ENCODE assay signal across 8 mouse cellular contexts in genomic region chrX:38600995-38601369, GRCm38 (mm10). TPM values are rescaled to one million over a fixed set of nuclear protein-coding genes. Genes with fewer than 3 reads are reported as not detected.
DNase-seq lines count a peak whose midpoint lies in the region; ATAC-seq and TF ChIP-seq lines count a peak whose summit lies in the region.

No protein-coding gene starts in this region.

- H3K9me3 ChIP-seq in heart, embryonic 11.5 days (replicated peaks; ENCODE audit: control insufficient read depth, low read length): no peaks in the 10 kb centered on the region
- H3K9me3 ChIP-seq in liver, embryonic 11.5 days (ENCODE audit: control insufficient read depth, low read length): no peaks in the 10 kb centered on the region
- no peaks in the 10 kb centered on the region for H3K9me3 ChIP-seq in midbrain, postnatal 0 days (ENCODE audit: low read length)

- H3K27me3 ChIP-seq in testis, adult 2 months (ENCODE audit: control insufficient read depth, insufficient read depth, low read length): no peaks in the 10 kb centered on the region
- H3K27me3 ChIP-seq in heart, embryonic 11.5 days (ENCODE audit: control insufficient read depth, insufficient read depth, low read length): no peaks in the 10 kb centered on the region
- H3K27me3 ChIP-seq in liver, embryonic 11.5 days (replicated peaks; ENCODE audit: control insufficient read depth, insufficient read depth, low read length): no peaks in the 10 kb centered on the region
- no peaks in the 10 kb centered on the region for H3K27me3 ChIP-seq in midbrain, postnatal 0 days (ENCODE audit: insufficient read depth, low read length)

- H3K4me2 ChIP-seq in heart, embryonic 11.5 days: peak overlapping the region; percentile 72
- H3K4me2 ChIP-seq in liver, embryonic 11.5 days: peak overlapping the region; percentile 66
- H3K4me2 ChIP-seq in midbrain, postnatal 0 days (ENCODE audit: low read depth, low read length, poor library complexity, severe bottlenecking): peak overlapping the region; percentile 48

- H3K27ac ChIP-seq in testis, adult 2 months (ENCODE audit: control insufficient read depth, insufficient read depth, low read depth, low read length): no peak overlapping the region
- H3K27ac ChIP-seq in heart, embryonic 11.5 days (ENCODE audit: low read depth, low read length): peak overlapping the region; percentile 62
- peak overlapping the region; percentile 68; the same call in 1 of the 2 replicates for H3K27ac ChIP-seq in liver, embryonic 11.5 days (ENCODE audit: low read depth, low read length)
- peak overlapping the region; percentile 82 for H3K27ac ChIP-seq in midbrain, postnatal 0 days (ENCODE audit: low read depth, low read length)

- WGBS in heart, embryonic 11.5 days (ENCODE audit: insufficient replicate concordance): 21% methylated on average over 3 of the region's 3 CpGs
- WGBS in liver, embryonic 11.5 days: 22% methylated on average over 3 of the region's 3 CpGs
- WGBS in midbrain, postnatal 0 days: 17% methylated on average over 3 of the region's 3 CpGs

- no peak for TF ChIP-seq CTCF in testis, adult 2 months (IDR thresholded peaks at IDR 0.05; ENCODE audit: control insufficient read depth, insufficient read depth, insufficient replicate concordance, low read depth, low read length)
- no peak for TF ChIP-seq CTCF in midbrain, postnatal 0 days (IDR thresholded peaks at IDR 0.05)

- ATAC-seq in heart, embryonic 11.5 days (replicated peaks; ENCODE audit: insufficient number of reproducible peaks, low FRiP score, low TSS enrichment): peak; percentile 22; the same call in 1 of the 2 replicates
- ATAC-seq in liver, embryonic 11.5 days (replicated peaks; ENCODE audit: low FRiP score): peak; percentile 69
- peak; percentile 86 for ATAC-seq in midbrain, postnatal 0 days (ENCODE audit: low FRiP score)

- H3K4me1 ChIP-seq in testis, adult 2 months (ENCODE audit: control insufficient read depth, insufficient read depth, low read length): no peaks in the 10 kb centered on the region
- H3K4me1 ChIP-seq in heart, embryonic 11.5 days (ENCODE audit: control insufficient read depth, insufficient read depth, low read length): no peaks in the 10 kb centered on the region
- no peaks in the 10 kb centered on the region for H3K4me1 ChIP-seq in liver, embryonic 11.5 days (replicated peaks; ENCODE audit: control insufficient read depth, insufficient read depth, low read length)
- H3K4me1 ChIP-seq in midbrain, postnatal 0 days (ENCODE audit: insufficient read depth, low read length): no peaks in the 10 kb centered on the region

- no peak for DNase-seq in testis, postnatal 14 days (ENCODE audit: low spot score)
- peak; percentile 19 to 28 for DNase-seq in cerebellum, postnatal 36 days
- DNase-seq in kidney, postnatal 10 days: peak; percentile 23
- DNase-seq in liver, embryonic 11.5 days (ENCODE audit: low spot score): no peak
- DNase-seq in midbrain, postnatal 0 days (ENCODE audit: low spot score): peak; percentile 52
- DNase-seq in telencephalon, adult 2 months (ENCODE audit: low read depth, low spot score): peak; percentile 40

- no peaks in the 10 kb centered on the region for H3K36me3 ChIP-seq in testis, adult 2 months (ENCODE audit: control insufficient read depth, insufficient read depth, low read length)
- no peaks in the 10 kb centered on the region for H3K36me3 ChIP-seq in heart, embryonic 11.5 days (ENCODE audit: control insufficient read depth, insufficient read depth, low read length)
- no peaks in the 10 kb centered on the region for H3K36me3 ChIP-seq in liver, embryonic 11.5 days (ENCODE audit: control insufficient read depth, insufficient read depth, low read length)
- no peaks in the 10 kb centered on the region for H3K36me3 ChIP-seq in midbrain, postnatal 0 days (ENCODE audit: insufficient read depth, low read length)

- no peak for TF ChIP-seq POLR2A in testis, adult 2 months (IDR thresholded peaks at IDR 0.05; ENCODE audit: control insufficient read depth, low read depth, low read length)

- peak overlapping the region; percentile 71 for H3K9ac ChIP-seq in heart, embryonic 11.5 days (ENCODE audit: low read depth, low read length)
- H3K9ac ChIP-seq in liver, embryonic 11.5 days (ENCODE audit: low read depth, low read length): peak overlapping the region; percentile 63
- H3K9ac ChIP-seq in midbrain, postnatal 0 days (replicated peaks; ENCODE audit: low read length, poor library complexity, severe bottlenecking): peak overlapping the region; percentile 55

- H3K4me3 ChIP-seq in testis, adult 2 months (ENCODE audit: control insufficient read depth, low read depth, low read length): peak overlapping the region; percentile 76
- H3K4me3 ChIP-seq in heart, embryonic 11.5 days (ENCODE audit: low read depth, low read length): peak overlapping the region; percentile 51
- peak overlapping the region; percentile 61 for H3K4me3 ChIP-seq in liver, embryonic 11.5 days (ENCODE audit: low read depth, low read length)
- H3K4me3 ChIP-seq in midbrain, postnatal 0 days (ENCODE audit: low read depth, low read length): peak overlapping the region; percentile 42

RNA-seq across cellular contexts. Expression of gene Mcts1, which starts 0.6 kb away (rescaled TPM):
- polyA plus RNA-seq in testis, adult 2 months (2012; rRNA removed): 2.1 and 3.0 TPM in 2 replicates
- 51.2 and 56.5 TPM in 2 replicates for polyA plus RNA-seq in heart, embryonic 11.5 days (2014; fragmentation: Nextera tagmentation; extraction: Ambion mirVana)
- 84.6 and 86.6 TPM in 2 replicates for polyA plus RNA-seq in liver, embryonic 11.5 days (2014; fragmentation: Nextera tagmentation; extraction: Ambion mirVana)
- 57.0 and 61.8 TPM in 2 replicates for total RNA-seq in midbrain, postnatal 0 days (2014; rRNA removed)
- polyA plus RNA-seq in midbrain, postnatal 0 days (2015; fragmentation: Nextera tagmentation; extraction: Ambion mirVana): 173 and 180 TPM in 2 replicates

RNA-seq across cellular contexts. Expression of gene Cul4b, which starts 25.0 kb away (rescaled TPM):
- 11.6 and 13.8 TPM in 2 replicates for polyA plus RNA-seq in testis, adult 2 months (2012; rRNA removed)
- 31.7 and 37.2 TPM in 2 replicates for polyA plus RNA-seq in heart, embryonic 11.5 days (2014; fragmentation: Nextera tagmentation; extraction: Ambion mirVana)
- polyA plus RNA-seq in liver, embryonic 11.5 days (2014; fragmentation: Nextera tagmentation; extraction: Ambion mirVana): 39.6 and 45.6 TPM in 2 replicates
- total RNA-seq in midbrain, postnatal 0 days (2014; rRNA removed): 19.3 and 27.0 TPM in 2 replicates
- polyA plus RNA-seq in midbrain, postnatal 0 days (2015; fragmentation: Nextera tagmentation; extraction: Ambion mirVana): 14.4 and 14.6 TPM in 2 replicates

RNA-seq across cellular contexts. Expression of gene C1galt1c1, which starts 33.9 kb away (rescaled TPM):
- 1.3 and 1.7 TPM in 2 replicates for polyA plus RNA-seq in testis, adult 2 months (2012; rRNA removed)
- polyA plus RNA-seq in heart, embryonic 11.5 days (2014; fragmentation: Nextera tagmentation; extraction: Ambion mirVana): 29.6 and 30.2 TPM in 2 replicates
- 18.1 and 22.1 TPM in 2 replicates for polyA plus RNA-seq in liver, embryonic 11.5 days (2014; fragmentation: Nextera tagmentation; extraction: Ambion mirVana)
- 12.9 and 15.2 TPM in 2 replicates for total RNA-seq in midbrain, postnatal 0 days (2014; rRNA removed)
- 21.7 and 22.2 TPM in 2 replicates for polyA plus RNA-seq in midbrain, postnatal 0 days (2015; fragmentation: Nextera tagmentation; extraction: Ambion mirVana)

Comparison
In these comparisons a context has a peak if more than half of its experiments do, and no peak if none do; other contexts are left out.
1. DNase-seq: peak in cerebellum, postnatal 36 days (2 of 2), kidney, postnatal 10 days (single experiment), midbrain, postnatal 0 days (single experiment) and telencephalon, adult 2 months (single experiment); none in testis, postnatal 14 days (single experiment) and liver, embryonic 11.5 days (single experiment).
2. ATAC-seq: peak in every context shown above with its lines; median percentile 86 in midbrain, postnatal 0 days; 69 in liver, embryonic 11.5 days; 22 in heart, embryonic 11.5 days.
3. RNA of gene Mcts1, which starts 0.6 kb away (polyA plus RNA-seq): 173 to 180 TPM in midbrain, postnatal 0 days, 84.6 to 86.6 TPM in liver, embryonic 11.5 days and 51.2 to 56.5 TPM in heart, embryonic 11.5 days; 2.1 to 3.0 TPM in testis, adult 2 months; every median in the first group is over 10 times any median in the second.
4. Peak in every context shown above with its lines, with median percentiles within 50 percentile points of each other: H3K4me3 ChIP-seq, H3K4me2 ChIP-seq and H3K9ac ChIP-seq.